Mouse (Mus musculus): Measurements from ENCODE around the gene Gm5089.

The Gm5089 gene

GRCm38 (mm10) chr14:122386281-122387130, 64.4 kb downstream of the Gm5089 start:
- no peak for DNase-seq (ENCODE audit: low spot score)

- no peak for DNase-seq (ENCODE audit: low spot score)
Measured at GRCm38 (mm10) chr14:122385758-122386157, 65.2 kb downstream of the Gm5089 start.

- no peak for DNase-seq (ENCODE audit: low spot score)
Measured at GRCm38 (mm10) chr14:122385238-122385534, 65.7 kb downstream of the Gm5089 start.

Data from lung, postnatal 25 days (tissue).